Mouse (Mus musculus) embryo, embryonic 11.5 days (tissue): Measurements from ENCODE around the gene Slc12a7.

ENCODE experiments used
- DNase-seq: peaks from one replicate; pipeline ENCODE4 v3.0.0-alpha.2; 2012; ENCODE audit warnings: low read depth, low spot score

Gene Slc12a7

GRCm38 (mm10) chr13:73816338-73816737 lies 83.4 kb downstream of the Slc12a7 start:
- no peak for DNase-seq

GRCm38 (mm10) chr13:73818921-73819320 lies 86.0 kb downstream of the Slc12a7 start:
- no peak for DNase-seq

DNA sequence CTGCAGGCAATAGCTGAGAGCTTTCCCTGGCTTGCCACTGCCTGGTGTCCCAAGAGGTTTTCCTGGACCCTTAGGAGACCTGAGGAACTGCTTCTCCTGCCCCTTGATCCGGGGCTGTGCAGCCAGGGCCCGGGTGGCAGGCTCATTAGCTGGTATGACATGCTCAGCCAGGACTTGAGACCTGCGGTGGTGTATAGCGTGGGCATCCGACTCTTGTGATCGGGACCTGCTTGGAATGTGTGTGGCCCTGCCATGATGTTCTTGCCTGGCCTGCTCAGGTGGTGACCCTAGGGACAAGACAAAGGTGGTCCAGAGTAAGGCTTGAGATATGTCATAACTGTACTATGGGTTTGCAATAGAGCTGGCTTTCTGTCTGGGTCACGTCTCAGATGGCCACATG lies 88.4 kb downstream of the Slc12a7 start:
- no peak for DNase-seq

DNA sequence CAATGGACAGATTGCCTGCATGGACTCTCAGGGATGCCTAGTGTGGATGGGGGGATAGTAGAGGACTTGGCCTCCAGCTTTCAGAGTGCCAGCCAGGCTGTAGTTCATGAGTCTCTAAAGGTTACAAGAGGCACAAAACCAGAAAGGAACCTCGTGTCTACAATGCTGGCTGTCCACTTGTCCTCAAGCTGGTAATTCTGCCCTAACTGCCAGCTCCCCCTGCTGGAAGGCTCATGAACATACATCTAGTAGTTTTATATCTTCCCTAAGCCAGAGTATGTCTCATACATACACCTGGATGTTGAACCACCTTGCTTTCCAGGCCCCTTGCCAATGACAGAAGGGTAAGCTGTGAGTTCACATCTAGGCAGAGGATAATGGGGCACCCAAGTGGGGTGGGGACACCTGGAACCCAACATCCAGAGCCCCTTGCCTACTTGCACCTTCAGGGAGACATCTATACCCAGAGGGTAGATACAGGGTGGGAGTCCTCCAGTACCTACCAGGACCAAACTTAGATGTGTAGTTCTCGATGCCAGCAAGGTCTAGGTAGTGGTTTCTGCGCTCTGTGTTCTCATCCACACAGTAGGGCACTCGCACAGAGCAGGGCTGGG lies 89.4 kb downstream of the Slc12a7 start:
- DNase-seq, result peak; percentile 30

- no peak for DNase-seq
Observed at GRCm38 (mm10) chr13:73823711-73824110, 90.8 kb downstream of the Slc12a7 start.

DNA sequence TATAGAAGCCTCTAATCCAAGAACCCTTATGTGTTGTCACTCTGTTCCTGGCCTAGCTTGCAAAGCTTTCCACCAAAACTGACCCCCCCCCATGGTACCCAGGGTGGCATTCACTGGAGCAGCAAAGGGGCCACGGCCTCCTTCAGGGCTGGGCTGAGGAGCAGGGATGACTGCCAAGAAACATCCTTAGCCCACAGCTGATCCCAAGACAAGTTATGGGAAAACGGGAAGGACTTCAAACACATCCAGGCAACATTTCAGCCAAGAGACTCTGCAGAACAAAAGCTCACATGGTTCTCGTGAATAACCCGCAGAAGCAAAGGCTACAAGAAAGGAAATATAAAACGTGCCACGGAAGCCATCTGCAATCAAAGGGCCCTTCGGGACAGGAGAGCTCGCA lies 94.3 kb downstream of the Slc12a7 start:
- DNase-seq, result no peak

DNA sequence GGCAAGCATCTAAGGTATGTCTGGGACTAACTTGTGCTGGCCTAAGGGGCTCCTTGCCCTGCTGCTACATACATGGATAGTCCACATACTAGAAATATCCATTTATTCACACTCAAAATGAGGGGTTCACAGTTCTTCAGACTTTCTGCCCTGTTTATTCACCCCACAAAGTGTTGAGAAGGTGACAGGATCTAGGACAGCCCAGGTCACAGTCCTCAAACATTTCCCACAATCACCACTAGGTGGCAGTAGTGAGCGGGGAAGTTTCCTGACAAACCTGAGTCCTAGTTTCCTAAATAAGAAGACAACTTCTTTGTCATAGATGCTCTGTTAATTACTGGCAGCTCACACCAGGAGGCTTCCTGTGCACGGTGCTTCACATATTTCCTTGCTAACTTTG lies 98.6 kb downstream of the Slc12a7 start:
- DNase-seq, result peak; percentile 56

DNA sequence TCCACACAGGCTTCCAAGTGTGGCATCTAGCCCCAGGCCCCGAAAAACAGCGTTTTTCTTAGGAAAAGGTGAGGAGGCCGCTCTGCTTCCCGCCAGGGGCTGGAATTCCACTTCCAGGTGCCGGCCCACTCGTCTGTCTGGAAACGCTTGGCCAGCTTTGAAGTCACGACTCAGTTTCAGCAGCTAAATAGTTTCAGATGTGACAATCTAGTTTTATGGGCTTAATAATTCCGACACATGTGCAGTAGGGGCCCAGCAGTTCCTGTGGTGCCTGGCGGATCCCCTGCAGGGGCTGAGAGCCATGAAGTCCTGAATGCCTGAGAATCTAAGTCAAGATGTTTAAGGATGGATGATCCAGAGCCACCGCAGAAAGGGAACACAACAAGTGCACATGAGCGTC lies 100.9 kb downstream of the Slc12a7 start:
- DNase-seq, result peak; percentile 57

- DNase-seq, result no peak
Observed at GRCm38 (mm10) chr13:73835791-73836190, 102.9 kb downstream of the Slc12a7 start.

GRCm38 (mm10) chr13:73836491-73836890 lies 103.6 kb downstream of the Slc12a7 start:
- no peak for DNase-seq

DNA sequence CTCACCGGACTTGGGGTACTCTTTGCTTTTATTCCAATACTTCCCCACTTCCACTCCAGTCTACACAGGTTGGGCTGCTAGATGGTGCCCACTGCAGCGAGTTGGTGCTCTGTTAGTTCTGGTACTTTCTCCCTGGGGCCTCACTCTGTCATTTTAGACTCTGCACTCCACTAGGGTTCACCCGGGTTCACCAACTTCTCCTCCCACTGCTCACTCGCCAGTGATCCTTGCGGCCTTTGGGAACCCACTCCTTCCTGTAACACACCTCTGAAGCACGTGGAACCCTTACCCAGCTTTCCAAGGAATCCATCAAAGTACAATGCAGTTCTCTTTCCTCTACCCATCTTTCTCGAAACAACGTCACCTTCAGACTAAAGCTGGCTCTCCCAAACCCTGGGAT lies 104.8 kb downstream of the Slc12a7 start:
- no peak for DNase-seq

DNA sequence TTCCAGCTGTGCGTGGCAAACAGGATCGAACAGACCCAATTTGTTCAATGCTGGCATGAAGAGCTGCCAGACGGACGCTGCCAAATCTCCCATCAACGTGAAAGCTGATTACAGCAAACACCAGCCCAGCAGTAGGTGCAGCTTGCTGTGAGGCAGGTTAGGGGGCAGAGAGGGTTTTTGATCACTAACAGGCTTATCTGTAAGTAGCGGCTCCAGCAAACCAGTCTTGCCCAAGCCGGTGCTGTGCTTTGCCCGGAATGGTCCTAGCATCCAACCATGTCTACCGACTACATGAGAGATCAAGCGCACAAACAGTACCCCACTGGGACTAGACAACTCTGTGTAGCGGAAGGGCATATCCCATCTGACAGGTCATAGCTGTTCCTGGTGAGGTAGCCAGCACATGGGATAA lies 106.2 kb downstream of the Slc12a7 start:
- no peak for DNase-seq

- DNase-seq, result no peak
Observed at GRCm38 (mm10) chr13:73839740-73840139, 106.8 kb downstream of the Slc12a7 start.

GRCm38 (mm10) chr13:73842696-73843095 lies 109.8 kb downstream of the Slc12a7 start:
- DNase-seq, result no peak

DNA sequence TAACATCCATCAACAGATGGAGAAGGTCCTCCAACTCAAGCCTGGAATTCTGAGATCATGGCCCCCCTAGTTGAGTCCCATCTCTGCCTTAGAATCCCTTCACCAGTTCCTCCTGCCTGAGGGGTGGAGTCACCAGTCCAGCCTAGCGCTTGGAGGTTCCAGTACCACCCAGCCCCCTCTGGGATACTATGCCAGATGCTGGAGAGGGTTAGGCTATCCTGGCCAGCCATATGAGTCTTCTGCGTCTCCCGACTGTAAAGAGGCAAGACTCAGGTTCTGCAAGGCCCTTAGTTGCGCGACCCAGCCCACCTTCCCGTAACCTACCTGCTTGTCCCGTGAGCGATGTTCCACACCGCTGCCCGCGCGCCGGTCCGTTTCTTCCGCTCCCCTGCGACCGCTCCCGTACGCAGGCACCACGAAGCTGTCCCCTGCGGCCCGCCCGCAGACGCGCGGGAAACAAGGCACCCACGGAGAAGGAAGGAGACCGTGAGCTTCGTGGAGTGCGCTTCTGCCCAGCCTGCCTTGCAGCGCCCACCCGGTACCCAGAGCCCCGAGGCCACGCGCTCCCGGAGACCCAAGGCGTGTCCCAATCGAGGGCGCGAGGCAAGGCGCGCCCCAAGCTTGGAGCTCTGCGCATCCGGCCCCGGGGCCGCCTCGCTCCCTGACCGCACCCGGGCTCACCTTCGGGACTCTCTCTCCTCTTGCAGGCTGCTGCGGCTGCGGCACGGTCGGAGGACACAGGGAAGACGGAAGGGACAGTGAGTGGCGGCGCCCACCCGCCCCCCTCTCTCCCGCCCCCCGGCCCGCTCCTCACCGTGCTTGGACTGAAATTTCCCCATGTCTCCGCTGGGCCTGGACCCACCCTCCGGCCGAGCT lies 113.9 kb downstream of the Slc12a7 start:
- no peak for DNase-seq

DNA sequence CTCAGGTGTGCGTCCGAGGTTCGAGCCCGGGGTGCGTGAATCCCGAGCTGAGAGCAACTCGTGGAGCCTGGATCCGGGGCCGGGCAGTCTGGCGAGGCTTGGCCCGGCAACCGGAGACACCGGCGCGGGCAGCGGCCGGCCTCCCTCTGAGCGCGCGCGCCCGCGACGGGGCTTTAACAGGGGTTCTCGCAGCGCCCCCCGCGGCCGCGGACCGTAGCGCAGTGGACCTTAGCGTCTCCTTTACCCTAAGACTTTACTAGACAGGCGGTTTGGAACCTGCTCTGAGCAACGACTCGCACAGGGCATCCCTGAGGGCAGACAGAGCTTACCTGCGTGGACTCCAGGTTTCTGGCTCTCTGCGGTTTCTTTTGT lies 114.6 kb downstream of the Slc12a7 start, which contains the start of gene Nkd2:
TSS of gene Nkd2 (minus strand) at position 167 of the 372 bp plus-strand sequence.
- peak; percentile 72 for DNase-seq
